Mouse (Mus musculus) hindbrain, embryonic 14.5 days (tissue): ENCODE measurements around the gene Zmynd19. TPM values are rescaled to one million over a fixed set of nuclear protein-coding genes. Genes with fewer than 3 reads are reported as not detected.
"Not testable (repeated sequence)": the region's sequence is repeated elsewhere in the genome, so short reads cannot be mapped to it uniquely, and the experiment has no call there.

ENCODE experiments used
- ATAC-seq: fragments of 200-750 bp; cut with Nextera tagmentation; 2 replicates; pipeline ENCODE4 v1.8.0; 2017; ENCODE audit warnings: moderate number of reproducible peaks, mild to moderate bottlenecking, moderate TSS enrichment, moderate library complexity; ENCODE audit not compliant: low FRiP score
- DNase-seq: peaks from one replicate; pipeline ENCODE4 v3.0.0-alpha.2; 2015; ENCODE audit warnings: low spot score
- H3K27ac ChIP-seq: fragments of 300-500 bp; sonication (generic); 2 replicates; pipeline ENCODE4 v1.5.1; 2014; ENCODE audit warnings: mild to moderate bottlenecking, moderate library complexity
- H3K27me3 ChIP-seq: fragments of 300-500 bp; sonication (generic); 2 replicates; pipeline ENCODE4 v1.6.1; 2014; ENCODE audit warnings: mild to moderate bottlenecking, low read length, mixed read lengths; ENCODE audit not compliant: control insufficient read depth, insufficient read depth
- H3K36me3 ChIP-seq: fragments of 300-500 bp; sonication (generic); replicated peaks from 2 replicates; pipeline ENCODE4 v1.6.1; 2014; ENCODE audit not compliant: control insufficient read depth, insufficient read depth
- H3K4me1 ChIP-seq: fragments of 300-500 bp; sonication (generic); replicated peaks from 2 replicates; pipeline ENCODE4 v1.6.1; 2014; ENCODE audit warnings: antibody characterized with exemption, low read length, mixed read lengths; ENCODE audit not compliant: control insufficient read depth, insufficient read depth
- H3K4me2 ChIP-seq: fragments of 300-500 bp; sonication (generic); replicated peaks from 2 replicates; pipeline ENCODE4 v1.6.1; 2014; ENCODE audit warnings: mild to moderate bottlenecking, moderate library complexity
- H3K4me3 ChIP-seq: fragments of 300-500 bp; sonication (generic); replicated peaks from 2 replicates; pipeline ENCODE4 v1.5.1; 2014; ENCODE audit warnings: mild to moderate bottlenecking, low read length
- H3K9ac ChIP-seq: fragments of 300-500 bp; sonication (generic); 2 replicates; pipeline ENCODE4 v1.6.1; 2014
- H3K9me3 ChIP-seq: fragments of 300-500 bp; sonication (generic); 2 replicates; pipeline ENCODE4 v1.6.1; 2016; ENCODE audit warnings: low read length; ENCODE audit not compliant: control insufficient read depth
- WGBS: fragments of 180-500 bp; shearing (Covaris S2); extraction: QIAGEN DNeasy Blood & Tissue Kit; methylation state at CpG from one replicate; pipeline ENCODE4 v1.1.7; 2014; 5-methylcytosine and 5-hydroxymethylcytosine counted together
- polyA plus RNA-seq: library from polyadenylated mRNA; unstranded; fragments of >200 nt; fragmentation: Nextera tagmentation; extraction: Ambion mirVana; gene quantifications from 2 replicates; pipeline ENCODE4 v1.2.1, GENCODE M21; 2014

The Zmynd19 gene
- polyA plus RNA-seq, 1 experiment from 2014 or later = 23.4 TPM

DNA sequence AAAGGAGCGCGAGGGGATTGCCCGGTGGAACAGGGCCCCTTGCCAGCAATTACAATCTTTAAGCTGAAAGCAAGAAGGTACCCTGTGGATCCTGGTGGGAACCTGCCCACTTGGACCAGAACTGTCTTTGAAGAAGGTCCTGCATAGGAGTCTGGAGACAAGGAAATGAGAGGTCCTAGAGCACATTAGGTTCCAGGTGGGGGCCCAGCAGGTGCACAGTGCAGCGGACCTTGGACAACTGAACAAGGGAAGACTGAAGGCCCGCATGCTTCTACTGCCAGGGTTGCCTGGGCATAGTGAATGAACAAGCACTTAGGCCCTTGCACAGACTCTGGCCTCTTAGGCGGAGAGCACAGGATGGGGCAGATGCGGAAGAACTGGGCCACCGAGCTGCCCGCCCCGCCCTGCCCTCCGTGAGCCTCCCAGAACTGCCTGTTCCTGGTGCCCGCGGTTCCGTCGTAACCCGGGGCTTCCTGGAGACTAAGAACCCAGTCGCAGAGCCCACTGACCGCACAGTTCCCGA lies 15.1 kb upstream of the Zmynd19 start:
- Histone ChIP-seq H3K9ac (peak overlapping the region; percentile 74), H3K36me3 (no peaks in the 10 kb centered on the region), H3K9me3 (no peaks in the 10 kb centered on the region), H3K27ac (no peak overlapping the region), H3K4me3 (peak overlapping the region; percentile 53), H3K27me3 (no peaks in the 10 kb centered on the region), H3K4me1 (peaks cover 10% of the 10 kb centered on the region), H3K4me2 (peak overlapping the region; percentile 71)
- 5% methylated on average over 19 of the region's 19 CpGs for WGBS
- ATAC-seq (peak; percentile 53; the same call in 1 of the 2 replicates), DNase-seq (no peak)

DNA sequence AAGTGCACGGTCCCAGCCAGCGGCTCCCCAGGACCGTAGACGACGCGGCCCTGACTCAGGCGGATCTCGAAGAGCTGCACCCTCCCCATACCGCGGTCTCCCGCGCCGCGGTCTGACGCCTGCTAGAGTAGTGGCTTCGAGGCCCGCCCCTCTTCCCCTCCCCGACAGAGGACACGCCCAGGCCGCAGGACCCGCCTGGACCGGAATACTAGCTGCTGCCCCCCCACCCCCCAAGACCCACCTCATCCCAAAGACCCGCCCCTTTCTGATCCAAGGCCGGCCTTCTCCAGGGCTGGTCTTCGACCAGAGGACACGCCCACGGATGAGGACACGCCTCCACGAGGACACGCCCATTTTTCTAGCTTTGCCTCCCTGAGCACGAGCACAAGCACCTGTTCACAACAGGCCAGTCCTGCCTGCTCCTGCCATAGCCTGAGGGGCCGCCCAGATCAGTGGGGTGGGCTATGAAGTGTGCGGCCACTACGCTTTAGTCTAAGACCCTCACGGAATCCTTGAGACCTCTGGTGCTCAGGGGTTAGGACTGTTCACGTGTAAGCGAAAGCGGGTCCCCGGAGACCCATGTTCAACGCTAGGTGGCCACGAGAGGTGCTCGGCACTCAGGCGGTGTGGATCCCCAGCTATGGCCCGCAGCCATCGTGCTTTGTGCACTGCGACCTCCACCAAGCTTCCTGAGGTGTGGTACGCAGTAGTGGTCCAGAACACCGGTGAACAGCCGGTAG lies 14.4 kb upstream of the Zmynd19 start, which contains the start of gene Arrdc1:
Gene Arrdc1 (minus strand): TSS at position 196 of the 740 bp plus-strand sequence.
- under 1% methylated on average over 46 of the region's 49 CpGs for WGBS
- peak within 1 kb of the TSS; percentile 71 for H3K4me2 ChIP-seq
- H3K27me3 ChIP-seq = no peaks in the 10 kb centered on the region
- DNase-seq (peak; percentile 82), ATAC-seq (peak; percentile 93)
- no peak within 1 kb of the TSS for H3K27ac ChIP-seq
- no peaks in the 10 kb centered on the region for H3K36me3 ChIP-seq
- H3K9me3 ChIP-seq = no peaks in the 10 kb centered on the region
- peak within 1 kb of the TSS; percentile 53 for H3K4me3 ChIP-seq
- peak within 1 kb of the TSS; percentile 74 for H3K9ac ChIP-seq
- H3K4me1 ChIP-seq = peaks cover 10% of the 10 kb centered on the region

DNA sequence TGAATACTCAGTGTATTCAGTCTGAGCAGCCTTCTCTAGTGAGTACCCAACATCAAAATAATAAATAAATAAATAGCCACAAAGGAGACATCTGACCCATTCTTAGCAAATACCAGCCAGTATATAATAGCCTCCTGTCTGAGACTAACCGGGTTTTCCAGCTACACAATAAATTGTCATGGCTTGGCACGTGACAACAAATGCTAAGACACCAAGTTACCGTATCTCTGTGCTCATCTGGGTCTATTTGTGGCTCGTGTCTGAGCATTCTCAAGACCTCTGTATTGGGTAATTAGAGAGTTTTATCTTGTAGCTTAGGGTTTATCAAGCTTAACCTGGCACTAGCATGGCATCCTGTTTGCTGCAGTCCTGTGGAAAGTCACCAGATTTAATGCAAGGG lies 7.5 kb upstream of the Zmynd19 start:
- Histone ChIP-seq H3K27ac (no peak overlapping the region), H3K27me3 (no peaks in the 10 kb centered on the region), H3K4me3 (no peak overlapping the region), H3K36me3 (no peaks in the 10 kb centered on the region), H3K9ac (no peak overlapping the region), H3K9me3 (no peaks in the 10 kb centered on the region), H3K4me1 (no peaks in the 10 kb centered on the region), H3K4me2 (no peak overlapping the region)
- DNase-seq = no peak
- 68% methylated on average over 4 of the region's 4 CpGs for WGBS
- no peak for ATAC-seq

DNA sequence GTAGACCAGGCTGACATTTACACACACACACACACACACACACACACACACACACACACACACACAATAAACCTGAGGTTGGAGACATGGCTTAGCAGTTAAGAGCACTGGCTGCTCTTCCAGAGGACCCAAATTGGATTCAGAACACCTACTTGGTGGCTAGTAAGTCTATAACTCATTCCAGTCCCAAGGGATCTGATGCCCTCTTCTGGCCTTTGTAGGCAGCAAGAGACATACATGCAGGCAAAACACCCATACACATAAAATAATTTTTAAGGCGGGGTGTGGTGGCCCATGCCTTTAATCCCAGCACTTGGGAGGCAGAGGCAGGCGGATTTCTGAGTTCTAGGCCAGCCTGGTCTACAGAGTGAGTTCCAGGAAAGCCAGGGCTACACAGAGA lies 5.3 kb upstream of the Zmynd19 start:
- H3K4me2 ChIP-seq, H3K9ac ChIP-seq, H3K36me3 ChIP-seq, H3K27me3 ChIP-seq, ATAC-seq, DNase-seq, H3K27ac ChIP-seq, H3K4me3 ChIP-seq, H3K9me3 ChIP-seq, H3K4me1 ChIP-seq: not testable (repeated sequence)
- WGBS = 46% methylated on average over 2 of the region's 2 CpGs

DNA sequence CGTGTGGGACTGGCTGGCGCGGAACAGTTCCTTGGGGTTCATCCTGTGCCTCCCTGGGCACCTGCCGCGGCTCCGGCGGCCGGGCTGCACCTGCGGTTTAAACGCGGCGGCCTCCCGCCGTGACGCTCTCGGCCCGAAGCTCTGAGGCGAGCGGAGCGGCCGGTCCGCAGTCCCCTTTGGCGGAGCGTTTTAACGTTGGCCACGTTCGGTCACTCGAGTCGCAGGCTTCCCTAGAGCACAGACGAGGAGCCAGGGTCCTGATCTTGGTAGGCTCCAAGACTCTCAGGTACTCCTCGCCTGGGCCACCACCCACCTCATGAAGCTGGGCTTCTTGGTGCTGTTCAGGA lies 570 bp downstream of the Zmynd19 start:
- Histone ChIP-seq H3K27me3 (no peaks in the 10 kb centered on the region), H3K9me3 (no peaks in the 10 kb centered on the region), H3K4me1 (peaks cover 16% of the 10 kb centered on the region; the same call in 1 of the 2 replicates), H3K27ac (peak overlapping the region; percentile 74), H3K9ac (peak overlapping the region; percentile 92), H3K36me3 (peaks cover 37% of the 10 kb centered on the region), H3K4me3 (peak overlapping the region; percentile 99), H3K4me2 (peak overlapping the region; percentile 94)
- DNase-seq (no peak), ATAC-seq (no peak; the same call in 1 of the 2 replicates)
- 0% methylated on average over 31 of the region's 31 CpGs for WGBS

DNA sequence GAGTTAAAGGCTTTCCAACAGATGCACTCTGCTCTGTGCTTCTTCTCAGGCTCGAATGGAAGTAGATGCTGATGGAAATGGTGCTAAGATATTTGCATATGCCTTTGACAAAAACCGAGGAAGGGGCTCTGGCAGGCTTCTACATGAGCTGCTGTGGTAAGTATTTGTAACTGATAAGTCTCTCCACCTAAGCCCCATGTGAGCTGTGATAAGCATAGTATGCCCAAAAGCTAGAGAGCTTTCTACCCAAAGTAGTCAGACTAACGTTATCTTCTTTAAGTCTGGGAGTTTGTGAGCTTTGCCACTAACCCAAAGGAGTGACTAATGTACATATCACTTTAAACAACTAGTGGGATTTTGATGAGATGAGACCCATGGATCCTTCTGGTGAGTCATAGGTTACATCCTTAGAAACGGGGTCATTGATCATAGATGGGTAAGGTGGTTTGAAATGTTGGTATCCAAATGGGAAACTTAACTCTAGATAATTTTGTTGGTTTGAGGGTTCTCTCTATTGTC lies 3.0 kb downstream of the Zmynd19 start:
- no peak overlapping the region for H3K9ac ChIP-seq
- H3K27me3 ChIP-seq = no peaks in the 10 kb centered on the region
- WGBS = 89% methylated on average over 4 of the region's 4 CpGs
- H3K4me3 ChIP-seq = no peak overlapping the region
- DNase-seq (no peak), ATAC-seq (no peak)
- H3K27ac ChIP-seq = no peak overlapping the region
- H3K4me1 ChIP-seq = peaks cover 16% of the 10 kb centered on the region; the same call in 1 of the 2 replicates
- H3K36me3 ChIP-seq = peaks cover 61% of the 10 kb centered on the region
- H3K4me2 ChIP-seq = no peak overlapping the region
- no peaks in the 10 kb centered on the region for H3K9me3 ChIP-seq

DNA sequence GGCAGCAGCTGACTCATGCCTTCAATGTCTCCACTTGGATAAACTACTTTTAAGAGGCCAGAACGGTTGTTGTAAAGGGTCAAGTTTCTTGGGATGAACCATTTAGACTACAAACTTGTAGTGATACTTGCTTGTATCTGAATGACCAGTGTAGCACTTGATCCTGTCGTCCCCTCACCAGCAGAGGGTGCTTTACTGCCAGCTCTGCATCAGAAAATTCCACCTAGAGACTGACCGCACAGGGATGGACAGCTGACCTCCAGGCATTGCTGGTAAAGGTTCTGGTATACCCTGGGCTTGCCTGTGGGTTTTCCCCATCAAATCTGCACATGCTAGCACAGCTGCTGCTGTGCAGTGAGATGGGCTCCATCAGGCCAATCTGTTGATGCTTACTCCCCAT lies 11.3 kb downstream of the Zmynd19 start:
- peak; percentile 42 for DNase-seq
- peaks cover 70% of the 10 kb centered on the region for H3K36me3 ChIP-seq
- ATAC-seq = no peak

DNA sequence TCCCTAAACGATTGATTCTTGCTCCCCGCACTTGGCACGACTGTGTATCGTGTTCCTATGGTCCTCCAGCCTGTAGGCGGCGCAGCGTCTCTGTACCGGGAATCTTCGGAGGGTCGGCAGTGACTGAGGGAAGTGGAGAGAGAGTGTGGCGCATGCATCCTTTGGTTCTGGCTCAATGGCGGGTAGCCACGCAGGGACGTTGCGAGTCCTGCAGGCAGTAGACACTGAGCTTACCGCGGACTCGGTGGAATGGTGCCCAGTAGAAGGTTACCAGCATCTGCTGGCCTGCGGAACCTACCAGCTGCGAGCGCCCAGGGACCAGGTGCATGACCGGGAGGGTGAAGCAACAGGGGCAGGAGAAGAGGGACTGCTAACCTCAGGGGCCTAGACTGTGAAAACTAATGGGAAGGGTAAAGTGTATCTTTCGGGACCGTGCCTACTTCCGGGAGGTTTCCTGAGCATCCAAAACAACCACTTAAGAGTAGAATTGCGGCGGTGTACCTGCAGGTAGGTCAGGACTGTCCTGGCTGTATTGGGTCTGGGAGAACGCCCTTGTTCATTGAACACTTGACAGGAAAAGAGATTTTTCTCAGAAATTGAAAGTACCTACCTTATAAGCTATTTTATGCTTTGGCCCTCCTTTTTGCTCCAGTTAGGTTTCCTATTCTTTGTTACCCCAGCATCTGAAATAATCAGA lies 12.9 kb downstream of the Zmynd19 start, which contains the start of gene Dph7:
Gene Dph7 (plus strand): TSS at position 97 of the 697 bp plus-strand sequence.
- Histone ChIP-seq H3K4me2 (peak within 1 kb of the TSS; percentile 55), H3K4me3 (peak within 1 kb of the TSS; percentile 63), H3K27ac (0 out of 2 replicates have a peak within 1 kb of the TSS, but pooled peaks have one; percentile 58), H3K4me1 (peaks cover 9% of the 10 kb centered on the region), H3K9me3 (no peaks in the 10 kb centered on the region), H3K36me3 (peaks cover 68% of the 10 kb centered on the region), H3K9ac (peak within 1 kb of the TSS; percentile 82), H3K27me3 (no peaks in the 10 kb centered on the region)
- DNase-seq (peak; percentile 92), ATAC-seq (peak; percentile 90)
- 2% methylated on average over 28 of the region's 28 CpGs for WGBS

More for the DNA sequence above, 11.3 kb downstream of the Zmynd19 start:
- Histone ChIP-seq H3K4me2 (no peak overlapping the region), H3K9ac (no peak overlapping the region), H3K9me3 (no peaks in the 10 kb centered on the region), H3K4me1 (peaks cover 9% of the 10 kb centered on the region), H3K4me3 (no peak overlapping the region), H3K27ac (no peak overlapping the region), H3K27me3 (no peaks in the 10 kb centered on the region)
- WGBS = 39% methylated on average over 3 of the region's 3 CpGs

DNA sequence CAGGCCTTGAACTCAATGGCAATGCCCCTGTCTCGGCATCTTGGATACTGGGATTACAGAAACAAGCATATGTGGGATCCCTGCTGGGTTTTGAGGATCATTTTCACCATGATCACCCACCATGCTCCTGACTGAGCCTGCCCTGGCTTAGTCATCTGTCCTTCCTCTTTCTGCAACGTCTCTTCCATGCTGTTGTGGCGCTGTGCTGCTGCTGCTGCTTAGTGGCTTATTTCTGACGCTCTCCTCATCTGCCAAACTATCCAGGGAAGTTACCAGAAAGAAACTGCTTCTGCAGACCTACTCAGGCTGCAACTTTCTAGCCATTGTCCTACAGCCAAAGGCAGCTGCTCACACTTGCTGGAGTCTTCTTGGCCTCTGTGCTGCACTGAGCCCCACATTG lies 20.8 kb downstream of the Zmynd19 start:
- ATAC-seq = no peak
- WGBS = 83% methylated on average over 4 of the region's 4 CpGs
- H3K36me3 ChIP-seq = peaks cover 78% of the 10 kb centered on the region

More for the DNA sequence above, 20.8 kb downstream of the Zmynd19 start:
- H3K4me3 ChIP-seq = no peak overlapping the region
- H3K9ac ChIP-seq = no peak overlapping the region
- no peak overlapping the region for H3K4me2 ChIP-seq
- H3K27ac ChIP-seq = no peak overlapping the region
- DNase-seq = no peak
- H3K9me3 ChIP-seq = no peaks in the 10 kb centered on the region
- H3K4me1 ChIP-seq = peaks cover 14% of the 10 kb centered on the region
- no peaks in the 10 kb centered on the region for H3K27me3 ChIP-seq
